Mouse (Mus musculus) MEL (cell line): ENCODE measurements at regions not wholly inside any gene's neighbourhood (a gene's known extent, or its start where the extent isn't known, plus 50 kb on each side); places are given as distances from the start of the nearest gene placed in this dataset.

ENCODE experiments used
- CHD2 ChIP-seq: IDR thresholded peaks from 2 replicates; pipeline ENCODE4 v1.6.1; 2011; ENCODE audit warnings: low read length, improper control_type of control experiment
- CTCF ChIP-seq, 3 experiments: IDR thresholded peaks in 2 of 3; conservative IDR thresholded peaks in 1 of 3; 2 replicates each; pipeline ENCODE4 v1.5.1; 2011 to 2012; ENCODE audit warnings: low read length in 3 of 3, low read depth in 2 of 3, mild to moderate bottlenecking in 2 of 3, improper control_type of control experiment in 1 of 3, inconsistent platforms in 1 of 3, mixed read lengths in 1 of 3, moderate library complexity in 1 of 3; ENCODE audit not compliant: control insufficient read depth in 1 of 3, insufficient read depth in 1 of 3, poor library complexity in 1 of 3, severe bottlenecking in 1 of 3
- EP300 ChIP-seq, 2 experiments: IDR thresholded peaks; 2 replicates each; pipeline ENCODE4 v1.6.1; 2011; ENCODE audit warnings: improper control_type of control experiment in 2 of 2, low read length in 2 of 2, low read depth in 1 of 2, mild to moderate bottlenecking in 1 of 2
- JUND ChIP-seq: IDR thresholded peaks from 2 replicates; pipeline ENCODE4 v1.6.1; 2011; ENCODE audit warnings: low read depth, mild to moderate bottlenecking, improper control_type of control experiment, low read length
- KAT2A ChIP-seq: conservative IDR thresholded peaks from 2 replicates; pipeline ENCODE4 v1.6.1; 2012; ENCODE audit warnings: low read depth, low read length, improper control_type of control experiment, inconsistent platforms
- MAFK ChIP-seq: IDR thresholded peaks from 2 replicates; pipeline ENCODE4 v1.6.1; 2011; ENCODE audit warnings: low read depth, mild to moderate bottlenecking, low read length, improper control_type of control experiment, borderline replicate concordance
- MEF2A ChIP-seq: IDR thresholded peaks from 2 replicates; pipeline ENCODE4 v1.6.1; 2014; ENCODE audit warnings: low read depth, mild to moderate bottlenecking, inconsistent platforms, low read length, improper control_type of control experiment; ENCODE audit not compliant: poor library complexity, insufficient replicate concordance, severe bottlenecking; ENCODE audit errors: extremely low read depth

DNA sequence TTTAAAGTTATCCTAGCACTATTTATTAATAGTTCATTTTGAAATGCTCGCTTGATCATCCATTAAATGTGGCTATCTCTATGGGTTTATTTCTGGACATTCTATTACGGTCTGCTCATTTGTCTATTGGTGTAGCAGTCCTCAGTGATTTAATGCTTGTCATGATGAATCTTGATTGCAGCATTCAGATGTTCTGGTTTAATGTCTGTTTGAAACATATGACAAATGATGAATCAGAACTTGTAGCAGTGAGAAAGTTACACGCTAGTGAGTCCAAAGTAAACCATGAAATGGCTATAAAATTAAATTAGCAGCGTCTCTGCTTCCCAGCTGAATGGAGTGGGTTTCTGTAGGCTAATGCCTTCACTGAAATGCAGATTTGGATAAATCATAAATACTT lies 81.8 kb downstream of the Edn1 start:
- TF ChIP-seq MAFK = no peak
- no peak for TF ChIP-seq CHD2
- TF ChIP-seq EP300 (IDR thresholded peaks at IDR 0.05; ENCODE audit: low read depth in 1 of 2, low read length in 2 of 2) = no peak
- no peak for TF ChIP-seq MEF2A
- TF ChIP-seq KAT2A = no peak
- TF ChIP-seq JUND = no peak
- no peak for TF ChIP-seq CTCF (IDR thresholded peaks at IDR 0.05 in 2 of 3, conservative IDR thresholded peaks at IDR 0.05 in 1 of 3; ENCODE audit: control insufficient read depth in 1 of 3, insufficient read depth in 1 of 3, low read depth in 2 of 3, low read length in 3 of 3, poor library complexity in 1 of 3, severe bottlenecking in 1 of 3)
